Mouse (Mus musculus) hindbrain, embryonic 11.5 days (tissue): Measurements from ENCODE around the gene Gabrr3. TPM values are rescaled to one million over a fixed set of nuclear protein-coding genes. Genes with fewer than 3 reads are reported as not detected.

Experiments used
- ATAC-seq: fragments of 200-750 bp; cut with Nextera tagmentation; 2 replicates; pipeline ENCODE4 v1.8.0; 2017; ENCODE audit warnings: mild to moderate bottlenecking, moderate TSS enrichment, moderate library complexity; ENCODE audit not compliant: low FRiP score
- DNase-seq: peaks from one replicate; pipeline ENCODE4 v3.0.0-alpha.2; 2015; ENCODE audit warnings: low spot score
- H3K27ac ChIP-seq: fragments of 300-500 bp; sonication (generic); 2 replicates; pipeline ENCODE4 v1.5.1; 2014; ENCODE audit warnings: mild to moderate bottlenecking, low read depth, low read length
- H3K27me3 ChIP-seq: fragments of 300-500 bp; sonication (generic); 2 replicates; pipeline ENCODE4 v1.6.1; 2014; ENCODE audit warnings: mild to moderate bottlenecking, low read length, moderate library complexity, mixed read lengths; ENCODE audit not compliant: control insufficient read depth, insufficient read depth
- H3K36me3 ChIP-seq: fragments of 300-500 bp; sonication (generic); 2 replicates; pipeline ENCODE4 v1.6.1; 2014; ENCODE audit warnings: mild to moderate bottlenecking, low read length, moderate library complexity, mixed read lengths; ENCODE audit not compliant: control insufficient read depth, insufficient read depth
- H3K4me1 ChIP-seq: fragments of 300-500 bp; sonication (generic); replicated peaks from 2 replicates; pipeline ENCODE4 v1.6.1; 2014; ENCODE audit warnings: low read length, mixed read lengths; ENCODE audit not compliant: control insufficient read depth, insufficient read depth
- H3K4me2 ChIP-seq: fragments of 300-500 bp; sonication (generic); replicated peaks from 2 replicates; pipeline ENCODE4 v1.6.1; 2014; ENCODE audit warnings: mild to moderate bottlenecking, low read depth, low read length
- H3K4me3 ChIP-seq: fragments of 300-500 bp; sonication (generic); 2 replicates; pipeline ENCODE4 v1.5.1; 2014; ENCODE audit warnings: low read depth, low read length
- H3K9ac ChIP-seq: fragments of 300-500 bp; sonication (generic); 2 replicates; pipeline ENCODE4 v1.6.1; 2014; ENCODE audit warnings: low read depth, low read length
- H3K9me3 ChIP-seq: fragments of 300-500 bp; sonication (generic); 2 replicates; pipeline ENCODE4 v1.6.1; 2016; ENCODE audit warnings: low read length; ENCODE audit not compliant: control insufficient read depth
- WGBS: fragments of 180-500 bp; shearing (Covaris S2); extraction: QIAGEN DNeasy Blood & Tissue Kit; methylation state at CpG from one replicate; pipeline ENCODE4 v1.1.7; 2014; 5-methylcytosine and 5-hydroxymethylcytosine counted together
- polyA plus RNA-seq: library from polyadenylated mRNA; unstranded; fragments of >200 nt; fragmentation: Nextera tagmentation; extraction: Ambion mirVana; gene quantifications from 2 replicates; pipeline ENCODE4 v1.2.1, GENCODE M21; 2014

Gene Gabrr3
- polyA plus RNA-seq, 1 experiment from 2014 or later, result 0.12 TPM

- no peak for DNase-seq
- WGBS, result 91% methylated on average over 3 of the region's 3 CpGs
Observed at GRCm38 (mm10) chr16:59477955-59478354, 70.8 kb downstream of the Gabrr3 start.

GRCm38 (mm10) chr16:59487239-59487638 is 80.1 kb downstream of the Gabrr3 start:
- H3K4me1 ChIP-seq, result no peaks in the 10 kb centered on the region
- H3K27me3 ChIP-seq, result no peaks in the 10 kb centered on the region
- no peak overlapping the region for H3K9ac ChIP-seq
- ATAC-seq (no peak), DNase-seq (no peak)
- no peak overlapping the region for H3K27ac ChIP-seq
- H3K9me3 ChIP-seq, result no peaks in the 10 kb centered on the region
- no peaks in the 10 kb centered on the region for H3K36me3 ChIP-seq
- WGBS, result 95% methylated on average over 7 of the region's 7 CpGs
- H3K4me3 ChIP-seq, result no peak overlapping the region
- no peak overlapping the region for H3K4me2 ChIP-seq

More at GRCm38 (mm10) chr16:59477955-59478354, 70.8 kb downstream of the Gabrr3 start:
- Histone ChIP-seq H3K9me3 (no peaks in the 10 kb centered on the region), H3K27me3 (no peaks in the 10 kb centered on the region), H3K36me3 (no peaks in the 10 kb centered on the region), H3K4me1 (no peaks in the 10 kb centered on the region), H3K4me3 (no peak overlapping the region), H3K9ac (no peak overlapping the region), H3K4me2 (no peak overlapping the region), H3K27ac (no peak overlapping the region)
- no peak for ATAC-seq

- H3K9me3 ChIP-seq, result no peaks in the 10 kb centered on the region
- ATAC-seq (no peak), DNase-seq (no peak)
- H3K9ac ChIP-seq, result no peak overlapping the region
- WGBS, result 93% methylated on average over 9 of the region's 9 CpGs
- H3K27me3 ChIP-seq, result no peaks in the 10 kb centered on the region
- H3K27ac ChIP-seq, result no peak overlapping the region
- H3K4me1 ChIP-seq, result no peaks in the 10 kb centered on the region
- H3K4me3 ChIP-seq, result no peak overlapping the region
- no peak overlapping the region for H3K4me2 ChIP-seq
- 0 out of 2 replicates have a peak, but pooled peaks cover under 1% of the 10 kb centered on the region for H3K36me3 ChIP-seq
Observed at GRCm38 (mm10) chr16:59487975-59488548, 80.9 kb downstream of the Gabrr3 start.

- Histone ChIP-seq H3K9me3 (no peaks in the 10 kb centered on the region), H3K4me2 (no peak overlapping the region), H3K4me3 (no peak overlapping the region), H3K36me3 (0 out of 2 replicates have a peak, but pooled peaks cover 2% of the 10 kb centered on the region), H3K27ac (no peak overlapping the region), H3K9ac (no peak overlapping the region), H3K4me1 (no peaks in the 10 kb centered on the region), H3K27me3 (no peaks in the 10 kb centered on the region)
- DNase-seq (no peak), ATAC-seq (no peak)
- 92% methylated on average over 14 of the region's 14 CpGs for WGBS
Observed at GRCm38 (mm10) chr16:59493199-59493598, 86.1 kb downstream of the Gabrr3 start.

GRCm38 (mm10) chr16:59497947-59498346 is 90.8 kb downstream of the Gabrr3 start:
- H3K9me3 ChIP-seq, result no peaks in the 10 kb centered on the region
- H3K27ac ChIP-seq, result no peak overlapping the region
- H3K36me3 ChIP-seq, result 0 out of 2 replicates have a peak, but pooled peaks cover 2% of the 10 kb centered on the region
- no peak overlapping the region for H3K4me3 ChIP-seq
- no peak overlapping the region for H3K4me2 ChIP-seq
- H3K4me1 ChIP-seq, result no peaks in the 10 kb centered on the region
- DNase-seq (no peak), ATAC-seq (no peak)
- no peaks in the 10 kb centered on the region for H3K27me3 ChIP-seq
- 86% methylated on average over 1 of the region's 1 CpGs for WGBS
- no peak overlapping the region for H3K9ac ChIP-seq

GRCm38 (mm10) chr16:59499180-59499579 is 92.0 kb downstream of the Gabrr3 start:
- H3K9me3 ChIP-seq, result no peaks in the 10 kb centered on the region
- 90% methylated on average over 3 of the region's 3 CpGs for WGBS
- no peaks in the 10 kb centered on the region for H3K4me1 ChIP-seq
- H3K27ac ChIP-seq, result no peak overlapping the region
- H3K4me2 ChIP-seq, result no peak overlapping the region
- H3K27me3 ChIP-seq, result no peaks in the 10 kb centered on the region
- no peaks in the 10 kb centered on the region for H3K36me3 ChIP-seq
- no peak for DNase-seq
- H3K9ac ChIP-seq, result no peak overlapping the region
- no peak for ATAC-seq
- no peak overlapping the region for H3K4me3 ChIP-seq

GRCm38 (mm10) chr16:59509830-59510229 is 102.7 kb downstream of the Gabrr3 start:
- no peaks in the 10 kb centered on the region for H3K9me3 ChIP-seq
- H3K4me3 ChIP-seq, result no peak overlapping the region
- H3K4me1 ChIP-seq, result no peaks in the 10 kb centered on the region
- no peak overlapping the region for H3K27ac ChIP-seq
- H3K4me2 ChIP-seq, result no peak overlapping the region
- H3K27me3 ChIP-seq, result no peaks in the 10 kb centered on the region
- WGBS, result 89% methylated on average over 5 of the region's 5 CpGs
- ATAC-seq (no peak), DNase-seq (no peak)
- no peaks in the 10 kb centered on the region for H3K36me3 ChIP-seq
- no peak overlapping the region for H3K9ac ChIP-seq

Other genes starting within 250 kb of the Gabrr3 start
- not detected in 2 replicates for gene Olfr196, start 236.9 kb upstream of the Gabrr3 start, polyA plus RNA-seq
- not detected in 2 replicates for gene Olfr198, start 203.8 kb upstream of the Gabrr3 start, polyA plus RNA-seq
- 0.12 TPM in 1 of 2 replicates, not detected in the other for gene Olfr199, start 187.6 kb upstream of the Gabrr3 start, polyA plus RNA-seq
- gene Olfr201, start 134.7 kb upstream of the Gabrr3 start, polyA plus RNA-seq, result not detected in 2 replicates
- not detected in 2 replicates for gene Olfr202, start 120.5 kb upstream of the Gabrr3 start, polyA plus RNA-seq
- not detected in 2 replicates for gene Olfr203, start 108.5 kb upstream of the Gabrr3 start, polyA plus RNA-seq
- not detected in 2 replicates for gene Olfr204, start 89.1 kb upstream of the Gabrr3 start, polyA plus RNA-seq
- not detected in 2 replicates for gene Olfr205, start 76.2 kb upstream of the Gabrr3 start, polyA plus RNA-seq
- gene Olfr206, start 58.1 kb upstream of the Gabrr3 start, polyA plus RNA-seq, result not detected in 2 replicates
- gene Olfr209, start 43.3 kb upstream of the Gabrr3 start, polyA plus RNA-seq, result not detected in 2 replicates
- 24.0 and 26.6 TPM in 2 replicates for gene Riox2, start 64.4 kb downstream of the Gabrr3 start, polyA plus RNA-seq
- gene Crybg3, start 193.6 kb downstream of the Gabrr3 start, polyA plus RNA-seq, result 8.3 and 10.4 TPM in 2 replicates
- 60.6 and 61.7 TPM in 2 replicates for gene Arl6, start 232.1 kb downstream of the Gabrr3 start, polyA plus RNA-seq